Mouse (Mus musculus) duodenum, adult 2 months (tissue): ENCODE data around the gene Nrd1. TPM values are rescaled to one million over a fixed set of nuclear protein-coding genes. Genes with fewer than 3 reads are reported as not detected.

Source experiments
- polyA plus RNA-seq: library from polyadenylated mRNA; depleted of rRNA; stranded (reverse); fragments of >200 nt; gene quantifications from 2 replicates; pipeline ENCODE4 v1.2.3, GENCODE M21; 2012; ENCODE audit warnings: low replicate concordance; rRNA removed

Nrd1 gene
- polyA plus RNA-seq = 3.0 and 5.7 TPM in 2 replicates

DNA sequence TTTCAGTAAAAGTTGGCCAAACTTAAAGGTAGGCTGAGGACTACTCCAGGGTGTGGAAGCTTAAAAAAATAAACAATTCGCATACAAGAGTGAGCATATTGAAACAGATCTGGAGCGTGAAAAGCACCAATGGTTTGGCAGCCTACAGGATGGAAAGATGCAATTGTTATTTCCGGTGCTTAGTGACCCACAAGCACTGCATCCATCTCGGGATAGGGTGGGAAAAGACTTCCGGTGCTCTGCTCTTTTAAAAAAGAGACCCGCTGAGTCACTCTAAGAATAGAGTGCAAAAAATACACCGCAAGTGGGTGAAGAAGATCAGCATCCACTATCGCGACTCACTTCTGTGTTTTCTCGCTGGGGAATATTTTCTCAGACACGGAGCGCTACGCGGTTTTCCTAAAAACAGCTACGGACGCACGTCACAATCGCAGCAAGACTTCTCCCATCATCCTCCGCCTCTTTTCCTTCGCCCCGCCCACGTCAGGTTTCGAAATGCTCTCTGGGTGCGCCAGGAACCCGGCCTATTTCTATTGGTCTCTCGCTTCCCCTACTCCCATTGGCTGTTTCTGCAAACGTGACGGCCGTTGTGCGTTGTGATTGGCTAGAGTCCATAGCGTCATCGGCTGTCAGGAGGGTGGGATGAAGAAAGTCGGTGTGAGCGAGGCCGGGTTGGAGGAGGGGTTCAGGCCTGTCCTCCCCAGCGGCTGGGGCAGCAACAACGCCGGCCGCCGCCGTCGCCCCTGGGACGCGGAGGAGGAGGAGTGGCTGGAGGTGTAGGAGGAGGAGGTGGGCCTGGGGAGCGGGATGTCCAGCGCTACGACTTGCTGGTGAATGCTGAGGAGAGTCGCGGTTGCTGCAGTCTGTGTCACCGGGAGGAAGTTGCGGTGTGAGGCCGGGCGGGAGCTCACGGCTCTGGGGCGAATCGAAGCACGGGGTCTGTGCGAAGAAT is at the start of gene Nrd1:
Nrd1 (plus strand) TSS at position 657 of the 952 bp plus-strand sequence.

Other genes starting within 250 kb of the Nrd1 start
- 2.3 TPM in 2 replicates for gene Zfyve9, start 219.9 kb upstream of the Nrd1 start, polyA plus RNA-seq
- gene Btf3l4, start 167.0 kb upstream of the Nrd1 start, polyA plus RNA-seq = 3.0 and 4.0 TPM in 2 replicates
- 5.2 and 6.0 TPM in 2 replicates for gene Txndc12, start 166.1 kb upstream of the Nrd1 start, polyA plus RNA-seq
- gene Kti12, start 152.9 kb upstream of the Nrd1 start, polyA plus RNA-seq = 23.6 and 26.8 TPM in 2 replicates
- 0.27 TPM in 1 of 2 replicates, not detected in the other for gene A730015C16Rik, start 152.0 kb upstream of the Nrd1 start, polyA plus RNA-seq
- 5.7 and 6.1 TPM in 2 replicates for gene Rab3b, start 121.6 kb upstream of the Nrd1 start, polyA plus RNA-seq
- gene Osbpl9, start 201.6 kb downstream of the Nrd1 start, polyA plus RNA-seq = 17.2 and 21.4 TPM in 2 replicates
- not detected in 2 replicates for gene Calr4, start 233.8 kb downstream of the Nrd1 start, polyA plus RNA-seq